Mouse (Mus musculus): Measurements from ENCODE around the gene 3300002I08Rik. TPM values are rescaled to one million over a fixed set of nuclear protein-coding genes. Genes with fewer than 3 reads are reported as not detected.
"Not testable (repeated sequence)": the region's sequence is repeated elsewhere in the genome, so short reads cannot be mapped to it uniquely, and the experiment has no call there.

The 3300002I08Rik gene
- polyA plus RNA-seq (2015; fragmentation: Nextera tagmentation; extraction: Ambion mirVana) = 0.79 and 1.2 TPM in 2 replicates

GRCm38 (mm10) chr2:150362113-150362877 is at the start of gene 3300002I08Rik:
TSS of gene 3300002I08Rik (minus strand) at chr2:150362765.
- TF ChIP-seq EP300 (IDR thresholded peaks at IDR 0.05; ENCODE audit: low read depth) = 0 out of 2 replicates have a peak, but pooled peaks have one; percentile 15
- ATAC-seq (peak; percentile 98), DNase-seq (peak; percentile 76)
- H3K4me1 ChIP-seq (ENCODE audit: insufficient read depth); H3K9me3 ChIP-seq (ENCODE audit: low read length); H3K27me3 ChIP-seq (ENCODE audit: insufficient read depth, low read length); H3K36me3 ChIP-seq (replicated peaks; ENCODE audit: insufficient read depth, low read length): not testable (repeated sequence)
- 3% methylated on average over 16 of the region's 17 CpGs for WGBS (ENCODE audit: insufficient replicate concordance)
- Histone ChIP-seq H3K4me2 (ENCODE audit: low read depth, low read length) (peak within 1 kb of the TSS; percentile 67), H3K27ac (ENCODE audit: low read depth) (peak within 1 kb of the TSS; percentile 81), H3K4me3 (ENCODE audit: low read depth, low read length) (peak within 1 kb of the TSS; percentile 64), H3K9ac (replicated peaks) (peak within 1 kb of the TSS; percentile 70)

GRCm38 (mm10) chr2:150412146-150412545 is 49.6 kb upstream of the 3300002I08Rik start:
- 83% methylated on average over 17 of the region's 17 CpGs for WGBS (ENCODE audit: insufficient replicate concordance)
- H3K4me3 ChIP-seq (ENCODE audit: low read depth, low read length); ATAC-seq; H3K27ac ChIP-seq (ENCODE audit: low read depth); H3K4me2 ChIP-seq (ENCODE audit: low read depth, low read length); H3K36me3 ChIP-seq (replicated peaks; ENCODE audit: insufficient read depth, low read length); H3K4me1 ChIP-seq (ENCODE audit: insufficient read depth); H3K9me3 ChIP-seq (ENCODE audit: low read length); H3K27me3 ChIP-seq (ENCODE audit: insufficient read depth, low read length); DNase-seq; H3K9ac ChIP-seq (replicated peaks): not testable (repeated sequence)

DNA sequence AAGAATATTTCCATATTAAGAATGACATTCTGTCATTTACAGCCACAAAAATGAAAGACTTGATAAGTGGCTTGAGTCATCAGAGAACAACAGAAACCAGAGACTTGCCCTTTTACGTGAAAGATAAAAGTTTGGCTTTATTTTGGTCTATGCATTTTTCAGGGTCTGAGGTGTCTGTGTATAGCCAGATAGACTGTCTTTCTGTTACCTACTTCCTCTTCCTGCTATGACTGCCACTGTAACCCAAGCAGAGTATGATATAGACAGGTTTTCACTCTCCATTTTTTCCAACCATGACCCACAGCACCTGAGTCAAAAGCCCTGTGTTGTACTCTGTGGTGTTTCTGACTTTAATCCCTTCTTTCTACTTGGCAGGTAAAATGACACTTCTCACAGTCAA is 27.6 kb upstream of the 3300002I08Rik start:
- no peak for ATAC-seq
- no peaks in the 10 kb centered on the region for H3K27me3 ChIP-seq (ENCODE audit: insufficient read depth, low read length)
- no peak for TF ChIP-seq EP300 (IDR thresholded peaks at IDR 0.05; ENCODE audit: low read depth)
- no peak for TF ChIP-seq CTCF (IDR thresholded peaks at IDR 0.05; ENCODE audit: low read depth)
- no peaks in the 10 kb centered on the region for H3K36me3 ChIP-seq (replicated peaks; ENCODE audit: insufficient read depth, low read length)
- no peaks in the 10 kb centered on the region for H3K4me1 ChIP-seq (ENCODE audit: insufficient read depth)
- no peak overlapping the region for H3K4me2 ChIP-seq (ENCODE audit: low read depth, low read length)
- H3K27ac ChIP-seq (ENCODE audit: low read depth) = no peak overlapping the region
- H3K9ac ChIP-seq (replicated peaks) = no peak overlapping the region
- DNase-seq = no peak
- 65% methylated on average over 1 of the region's 1 CpGs for WGBS (ENCODE audit: insufficient replicate concordance)
- H3K9me3 ChIP-seq (ENCODE audit: low read length) = no peaks in the 10 kb centered on the region
- H3K4me3 ChIP-seq (ENCODE audit: low read depth, low read length) = no peak overlapping the region

- DNase-seq; H3K27me3 ChIP-seq (ENCODE audit: insufficient read depth, low read length); H3K4me1 ChIP-seq (ENCODE audit: insufficient read depth); H3K9ac ChIP-seq (replicated peaks); H3K4me3 ChIP-seq (ENCODE audit: low read depth, low read length); ATAC-seq; H3K9me3 ChIP-seq (ENCODE audit: low read length); H3K36me3 ChIP-seq (replicated peaks; ENCODE audit: insufficient read depth, low read length); H3K4me2 ChIP-seq (ENCODE audit: low read depth, low read length); H3K27ac ChIP-seq (ENCODE audit: low read depth): not testable (repeated sequence)
- 85% methylated on average over 16 of the region's 19 CpGs for WGBS (ENCODE audit: insufficient replicate concordance)
These were observed 23.1 kb upstream of the 3300002I08Rik start for GRCm38 (mm10) chr2:150385553-150386106.

DNA sequence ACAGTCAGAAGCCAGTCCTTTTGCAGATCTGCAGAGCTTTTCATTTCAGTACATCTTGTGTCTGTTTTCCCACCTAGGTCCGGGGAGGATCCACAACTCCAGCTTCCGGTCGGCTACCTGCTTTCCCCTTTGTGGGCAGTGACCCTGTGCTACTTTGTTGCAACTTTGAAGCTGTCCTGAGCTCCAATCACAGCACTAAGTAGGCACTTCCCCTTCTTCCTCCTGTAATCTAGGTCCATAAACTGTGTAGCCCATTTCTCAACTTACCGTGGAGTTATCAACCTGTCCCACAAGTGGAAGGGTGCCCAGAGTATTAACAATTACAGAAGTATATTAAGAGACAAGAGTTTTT is 289 bp upstream of the 3300002I08Rik start:
- WGBS (ENCODE audit: insufficient replicate concordance) = 4% methylated on average over 4 of the region's 4 CpGs
- H3K4me3 ChIP-seq (ENCODE audit: low read depth, low read length) = peak overlapping the region; percentile 64
- DNase-seq (no peak), ATAC-seq (peak; percentile 78)
- H3K27me3 ChIP-seq (ENCODE audit: insufficient read depth, low read length) = no peaks in the 10 kb centered on the region
- peak overlapping the region; percentile 67 for H3K4me2 ChIP-seq (ENCODE audit: low read depth, low read length)
- peak overlapping the region; percentile 70 for H3K9ac ChIP-seq (replicated peaks)
- no peaks in the 10 kb centered on the region for H3K4me1 ChIP-seq (ENCODE audit: insufficient read depth)
- H3K27ac ChIP-seq (ENCODE audit: low read depth) = peak overlapping the region; percentile 81
- no peaks in the 10 kb centered on the region for H3K9me3 ChIP-seq (ENCODE audit: low read length)
- no peaks in the 10 kb centered on the region for H3K36me3 ChIP-seq (replicated peaks; ENCODE audit: insufficient read depth, low read length)
- TF ChIP-seq CTCF (IDR thresholded peaks at IDR 0.05; ENCODE audit: low read depth) (no peak), EP300 (IDR thresholded peaks at IDR 0.05; ENCODE audit: low read depth) (no peak)

GRCm38 (mm10) chr2:150357136-150357535 is 5.4 kb downstream of the 3300002I08Rik start:
- H3K9me3 ChIP-seq (ENCODE audit: low read length); H3K36me3 ChIP-seq (replicated peaks; ENCODE audit: insufficient read depth, low read length); ATAC-seq; H3K4me3 ChIP-seq (ENCODE audit: low read depth, low read length); H3K4me2 ChIP-seq (ENCODE audit: low read depth, low read length); H3K4me1 ChIP-seq (ENCODE audit: insufficient read depth); H3K27me3 ChIP-seq (ENCODE audit: insufficient read depth, low read length); H3K27ac ChIP-seq (ENCODE audit: low read depth); DNase-seq; H3K9ac ChIP-seq (replicated peaks): not testable (repeated sequence)
